Mouse (Mus musculus) embryonic fibroblast, embryonic 13.5 days (primary cell): ENCODE measurements around the gene Smim12.

Experiments
- CTCF ChIP-seq: IDR thresholded peaks from 2 replicates; pipeline ENCODE4 v1.5.1; 2011; ENCODE audit warnings: mild to moderate bottlenecking, control low read depth, low read length, moderate library complexity, borderline replicate concordance; ENCODE audit not compliant: insufficient read depth
- POLR2A ChIP-seq: IDR thresholded peaks from 2 replicates; pipeline ENCODE4 v1.6.1; 2011; ENCODE audit warnings: low read depth, mild to moderate bottlenecking, control low read depth, low read length, moderate library complexity

DNA sequence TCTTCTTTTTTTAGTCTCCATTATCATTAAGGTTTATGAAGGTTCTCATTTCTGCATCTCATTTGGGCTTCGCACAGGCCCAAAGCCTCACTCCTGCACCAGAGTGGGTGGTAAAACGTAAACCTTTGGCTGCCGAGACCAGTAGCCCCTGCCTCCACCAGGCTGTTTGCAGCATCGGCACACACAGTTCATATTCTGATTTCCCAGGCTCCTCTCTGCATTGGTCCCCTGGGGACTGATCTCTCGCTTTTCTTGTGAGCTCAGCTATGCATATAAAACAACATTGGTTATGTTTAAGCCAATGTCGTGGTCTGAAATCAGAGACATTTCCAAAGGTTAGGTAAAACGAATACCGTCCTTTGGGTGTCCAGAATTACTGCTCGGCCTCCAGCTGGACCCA, 32.3 kb upstream of the Smim12 start:
- TF ChIP-seq POLR2A, result no peak
- TF ChIP-seq CTCF, result no peak
